Mouse (Mus musculus): ENCODE measurements around the gene Lbp.

Lbp gene

DNA sequence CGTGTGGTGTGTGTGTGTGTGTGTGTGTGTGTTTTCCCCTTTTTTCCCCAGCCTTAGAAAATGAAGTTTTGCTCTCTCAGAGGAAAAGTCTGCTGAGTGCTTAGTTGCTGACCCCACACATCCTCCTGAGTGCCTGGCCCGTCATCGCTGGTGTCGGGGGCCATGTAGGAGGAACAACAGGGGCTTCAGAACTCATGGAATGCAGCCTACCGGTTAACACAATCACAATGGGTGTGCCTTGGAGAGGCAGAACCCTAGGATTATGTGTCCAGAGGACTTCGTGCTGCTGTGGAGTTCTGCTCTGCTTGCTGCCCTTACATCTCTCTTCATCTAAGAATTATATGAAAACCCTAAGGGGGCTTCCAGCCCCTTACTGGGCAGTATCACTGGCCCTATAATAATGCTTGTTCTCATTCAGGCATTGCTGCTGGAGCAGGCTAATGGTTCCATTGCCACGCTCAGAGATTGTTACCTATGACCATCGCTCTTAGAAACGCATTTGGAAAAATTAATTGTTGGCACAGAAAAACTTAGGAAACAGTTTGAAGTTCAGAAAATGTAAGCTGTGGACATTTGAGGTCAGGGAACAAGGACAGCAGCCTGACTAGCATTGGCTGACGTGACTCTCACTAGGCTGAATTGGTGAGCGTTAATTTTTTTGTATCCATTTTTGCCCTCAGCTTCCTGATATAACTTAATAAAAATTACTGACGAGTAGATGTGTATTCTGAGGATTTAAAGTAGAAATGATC, 59.0 kb downstream of the Lbp start:
- DNase-seq = no peak

DNA sequence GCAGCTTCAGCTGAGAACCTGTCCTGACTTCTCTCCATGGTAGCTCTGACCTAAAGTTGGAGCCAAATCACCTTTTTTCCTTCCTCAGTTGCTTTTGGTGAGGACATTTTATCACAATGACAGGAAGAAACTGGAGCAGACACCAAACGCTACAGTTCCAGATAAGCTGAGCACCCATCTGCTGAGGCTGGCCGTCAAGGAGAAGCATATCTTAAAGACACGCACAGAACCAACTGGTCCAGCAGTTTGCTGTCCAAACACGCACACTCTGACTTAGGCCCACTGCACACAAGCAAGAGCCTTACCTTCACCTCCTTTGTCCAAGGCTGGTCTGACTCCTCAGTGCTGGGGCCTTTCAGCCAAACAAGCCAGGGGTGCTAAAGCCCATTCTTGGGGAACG, 61.4 kb downstream of the Lbp start:
- DNase-seq = no peak

DNA sequence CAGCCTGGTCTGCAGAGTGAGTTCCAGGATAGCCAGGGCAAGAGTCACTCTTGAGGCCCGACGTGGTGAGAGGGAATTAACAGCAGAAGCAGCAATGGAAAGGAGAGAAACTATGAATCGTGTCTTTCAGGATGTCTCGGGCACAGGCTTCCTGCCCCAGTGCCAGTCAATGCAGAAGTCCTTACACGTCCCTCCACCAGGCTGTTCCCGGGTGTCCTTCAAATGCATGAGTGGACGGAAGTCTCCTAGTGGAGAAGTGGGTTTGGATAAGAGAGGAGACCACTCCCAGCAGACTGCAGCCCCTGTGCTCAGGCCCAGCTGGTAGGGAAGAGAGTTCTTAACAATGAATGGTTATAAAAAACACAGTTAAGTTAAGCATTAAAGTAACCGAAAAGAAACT, 62.0 kb downstream of the Lbp start:
- DNase-seq = no peak

DNA sequence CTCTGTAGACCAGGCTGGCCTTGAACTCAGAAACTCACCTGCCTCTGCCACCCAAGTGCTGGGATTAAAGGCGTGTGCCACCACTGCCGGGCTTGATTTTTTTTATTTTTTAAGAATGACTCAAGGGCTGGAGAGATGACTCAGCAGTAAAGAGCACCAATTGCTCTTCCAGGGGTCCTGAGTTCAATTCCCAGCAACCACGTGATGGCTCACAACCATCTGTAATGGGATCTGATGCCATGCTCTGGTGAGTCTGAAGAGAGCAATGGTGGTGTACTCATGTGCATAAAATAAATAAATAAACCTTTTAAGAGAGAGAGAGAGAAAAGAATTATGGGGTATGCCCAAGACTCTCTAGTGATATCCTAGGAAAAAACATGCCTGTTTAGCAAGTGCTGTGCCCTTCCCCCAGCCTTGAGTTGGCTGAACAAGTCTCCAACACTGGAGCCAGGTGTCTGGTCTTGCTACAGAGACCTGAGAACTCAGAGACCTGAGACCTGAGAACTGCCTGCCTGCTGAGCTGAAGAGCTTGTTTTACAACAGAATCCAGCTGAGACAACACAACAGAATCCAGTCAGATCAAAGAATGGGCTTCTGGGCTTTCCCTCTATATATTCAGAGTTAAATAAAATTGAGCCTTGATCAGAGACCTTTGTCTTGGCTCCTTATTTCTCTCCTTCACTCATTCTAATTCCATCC, 63.3 kb downstream of the Lbp start:
- DNase-seq = no peak

DNA sequence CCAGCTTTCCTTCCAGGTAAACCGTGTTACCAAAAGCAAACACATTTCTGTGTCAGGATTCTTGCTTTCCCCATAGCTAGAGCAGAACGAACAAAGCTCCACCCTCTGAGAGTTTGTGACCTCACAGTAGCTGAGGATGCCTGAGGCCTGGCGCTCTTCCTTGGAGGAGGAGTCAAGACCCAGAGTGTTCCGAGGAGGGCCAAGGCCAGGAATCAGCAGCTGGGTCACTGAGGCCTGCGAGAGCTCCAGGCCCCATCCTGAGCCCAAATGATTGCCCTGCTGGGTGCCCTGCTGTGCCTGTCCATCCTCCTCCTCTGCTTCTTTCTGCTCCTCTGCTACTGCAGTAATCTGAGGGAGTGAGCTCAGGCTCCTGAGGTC, 63.9 kb downstream of the Lbp start:
- peak; percentile 56 for DNase-seq

DNA sequence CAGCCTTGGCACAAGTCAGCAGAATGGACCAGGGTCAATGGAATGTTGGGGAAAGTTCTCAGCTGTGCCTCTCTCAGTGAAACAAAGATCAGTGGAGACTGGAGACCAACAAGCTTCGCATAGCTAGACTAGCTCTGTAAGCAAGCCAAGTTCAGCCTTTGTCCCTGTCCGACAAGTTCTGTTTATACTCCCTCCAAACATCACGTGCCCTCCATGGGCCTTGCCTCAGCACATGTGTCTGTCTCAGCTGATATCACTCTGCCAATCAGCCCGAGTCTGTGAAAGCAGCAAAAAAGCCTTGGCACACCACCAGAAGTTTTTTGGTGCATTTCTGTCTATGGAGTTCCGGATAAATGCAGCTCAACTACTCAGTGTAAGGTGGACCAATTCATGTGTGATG, 66.8 kb downstream of the Lbp start:
- peak; percentile 67 for DNase-seq

DNA sequence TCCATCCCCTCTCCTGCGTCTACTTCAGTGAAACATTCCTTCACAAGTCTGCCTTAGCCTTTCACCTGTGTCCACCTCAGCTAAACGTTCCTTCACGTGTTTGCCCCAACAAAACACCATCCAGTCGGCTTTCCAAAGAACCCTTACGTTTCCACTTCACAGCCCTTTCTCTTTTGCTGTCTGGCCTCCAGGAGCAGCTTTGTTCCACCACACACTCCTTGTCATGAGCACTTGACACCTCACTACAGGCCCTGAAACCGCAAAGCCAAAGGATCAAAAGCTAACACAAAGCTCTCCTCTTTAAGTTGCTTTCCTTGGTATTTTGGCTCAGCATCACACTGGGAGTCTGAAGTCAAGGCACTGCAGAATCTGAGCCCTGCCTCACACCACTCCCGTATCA, 67.2 kb downstream of the Lbp start:
- DNase-seq = peak; percentile 73

DNA sequence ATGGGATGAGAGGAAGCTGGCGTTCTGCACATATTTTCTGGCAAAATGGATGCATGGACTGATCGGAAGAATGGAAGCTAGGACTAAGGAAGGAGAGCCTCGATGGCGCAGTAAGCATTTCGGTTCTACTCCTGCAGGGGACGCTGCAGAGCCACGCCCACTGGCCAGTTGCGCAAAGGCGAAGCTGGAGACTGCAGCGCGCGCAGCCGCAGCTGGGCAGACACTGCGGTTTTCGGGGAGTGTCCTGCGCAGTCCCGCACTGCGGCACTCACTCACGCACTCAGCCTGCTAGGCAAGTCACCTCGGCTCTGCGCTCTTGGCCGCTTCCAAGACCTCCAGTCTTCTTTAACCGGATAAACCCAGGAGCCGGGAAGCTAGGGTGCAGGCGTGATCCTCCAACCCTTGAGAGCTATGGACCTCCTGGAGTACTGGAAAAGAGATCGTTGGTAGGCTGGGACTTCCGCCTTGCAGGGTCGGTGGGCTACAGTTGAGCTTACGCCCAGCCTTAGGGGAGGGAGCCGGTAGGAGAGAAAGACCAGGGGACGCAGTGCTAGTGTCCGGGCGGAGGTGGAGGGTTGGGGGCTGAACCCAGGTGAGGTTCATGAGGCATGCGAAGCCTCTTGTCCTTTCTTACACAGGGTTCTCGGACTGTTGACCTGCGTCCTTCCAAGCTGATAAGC, 69.3 kb downstream of the Lbp start, which contains the start of gene Snhg11:
Snhg11 (plus strand) TSS at position 196 of the 680 bp plus-strand sequence.
- DNase-seq = peak; percentile 61

DNA sequence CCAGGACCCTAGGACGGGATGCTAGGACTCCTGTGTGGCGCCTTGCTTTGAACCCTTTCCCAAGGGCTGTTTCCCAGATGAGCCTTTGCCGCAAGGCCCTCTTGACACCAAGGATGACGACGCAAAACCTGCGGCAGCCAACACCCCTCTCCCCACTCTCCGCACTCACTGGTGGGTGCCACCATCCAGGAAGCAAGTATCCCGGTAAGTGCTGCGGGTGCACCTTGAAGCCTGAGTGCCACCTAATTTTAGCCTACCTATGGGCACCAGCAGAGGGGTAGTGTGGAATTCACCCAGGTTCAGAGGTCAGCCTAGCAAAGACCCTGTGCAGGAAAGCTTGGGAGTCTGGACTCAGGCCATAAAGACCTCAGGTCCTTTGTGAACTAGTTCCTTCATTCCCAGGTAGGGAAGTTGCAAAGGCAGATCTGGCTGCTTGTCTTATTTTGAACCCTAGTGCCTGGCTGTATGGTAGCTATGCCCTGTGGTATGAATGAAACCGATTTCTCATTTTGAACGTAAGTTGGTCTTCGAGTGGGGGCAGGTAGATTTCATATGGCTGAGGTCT, 69.9 kb downstream of the Lbp start:
- DNase-seq = no peak

DNA sequence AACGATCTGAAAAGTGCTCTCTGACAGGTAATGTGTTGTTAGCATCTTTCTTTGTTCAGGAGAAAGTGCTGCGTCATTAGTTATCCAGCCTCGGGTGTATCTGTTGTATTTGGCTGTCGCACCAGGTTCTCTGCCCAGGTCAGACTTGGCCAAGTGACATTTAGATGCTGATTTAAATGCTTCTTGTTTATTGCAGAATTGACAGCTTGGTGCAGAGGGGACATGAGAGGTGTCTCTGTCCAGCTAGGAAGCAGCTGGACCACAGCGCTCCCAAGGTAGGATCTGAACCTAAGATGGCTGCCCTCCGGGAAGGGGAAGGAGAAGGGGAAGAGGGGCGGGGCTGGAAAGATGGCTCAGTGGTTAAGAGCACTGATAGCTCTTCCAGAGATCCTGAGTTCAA, 70.5 kb downstream of the Lbp start:
- no peak for DNase-seq

DNA sequence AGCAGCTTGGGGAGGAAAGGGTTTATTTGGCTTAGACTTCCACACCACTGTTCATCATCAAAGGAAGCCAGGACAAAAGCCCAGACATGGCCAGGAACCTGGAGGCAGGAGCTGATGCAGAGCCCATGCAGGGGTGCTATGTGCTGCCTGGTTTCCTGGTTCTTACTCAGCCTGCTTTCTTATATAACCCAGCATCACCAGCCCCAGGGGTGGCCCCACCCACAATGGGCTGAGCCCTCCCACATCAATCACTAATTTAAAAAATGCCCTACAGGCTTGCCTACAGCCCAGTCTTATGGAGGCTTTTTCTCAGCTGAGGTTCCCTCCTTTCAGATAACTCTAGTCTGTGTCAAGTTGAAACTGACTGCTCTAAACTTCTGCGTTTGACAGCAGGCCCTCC, 71.5 kb downstream of the Lbp start:
- DNase-seq = no peak

DNA sequence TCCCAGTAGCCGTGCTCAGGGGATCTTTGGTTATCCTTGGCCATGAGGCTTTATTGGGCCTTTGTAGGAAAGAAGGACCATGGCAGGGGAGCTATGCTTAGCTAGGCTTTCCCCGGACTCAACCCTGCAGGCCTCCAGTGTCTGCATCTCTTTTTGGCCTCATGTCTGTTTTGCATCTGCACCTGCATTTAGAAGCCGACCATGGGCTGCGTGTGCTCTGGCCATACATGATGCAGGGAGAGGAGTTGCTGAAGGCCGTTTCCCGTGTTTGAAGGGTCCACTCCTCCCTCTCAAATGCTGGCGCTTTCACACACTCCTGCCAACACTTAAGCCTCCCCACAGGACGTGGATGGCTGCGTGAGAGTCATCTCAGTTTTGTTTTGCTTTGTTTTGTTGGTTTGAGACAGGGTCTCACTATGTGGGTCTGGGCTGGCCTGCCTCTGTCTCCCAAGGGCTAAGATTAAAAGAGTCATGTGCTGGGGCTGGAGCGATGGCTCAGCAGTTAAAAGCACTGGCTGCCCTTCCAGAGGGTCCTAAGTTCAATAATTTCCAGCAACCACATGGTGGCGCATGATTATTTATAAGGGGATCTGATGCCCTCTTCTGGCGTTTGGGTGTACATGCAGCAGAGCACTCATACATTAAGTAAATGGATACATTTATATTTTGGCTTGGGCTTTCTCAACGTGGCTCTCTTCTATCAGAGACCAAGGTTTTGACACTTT, 73.2 kb downstream of the Lbp start:
- DNase-seq = peak; percentile 85
